Mouse (Mus musculus): ENCODE data around the gene Dmrt1. TPM values are rescaled to one million over a fixed set of nuclear protein-coding genes. Genes with fewer than 3 reads are reported as not detected.

The Dmrt1 gene
- polyA plus RNA-seq, 1 experiment from 2014 or later: 0.27 TPM

- Histone ChIP-seq H3K9me3 (no peaks in the 10 kb centered on the region), H3K4me2 (replicated peaks) (peak overlapping the region; percentile 52), H3K9ac (no peak overlapping the region), H3K4me3 (peak overlapping the region; percentile 25), H3K27me3 (replicated peaks) (peaks cover 63% of the 10 kb centered on the region), H3K4me1 (peaks cover 15% of the 10 kb centered on the region), H3K36me3 (no peaks in the 10 kb centered on the region), H3K27ac (no peak overlapping the region)
- ATAC-seq (ENCODE audit: low FRiP score, low read depth): no peak
- WGBS: 3% methylated on average over 23 of the region's 23 CpGs
These were observed 1.2 kb downstream of the Dmrt1 start for GRCm38 (mm10) chr19:25506616-25507015.

GRCm38 (mm10) chr19:25514986-25515530 lies 9.6 kb downstream of the Dmrt1 start:
- Histone ChIP-seq H3K4me2 (replicated peaks) (no peak overlapping the region), H3K9me3 (no peaks in the 10 kb centered on the region), H3K4me1 (no peaks in the 10 kb centered on the region), H3K36me3 (no peaks in the 10 kb centered on the region), H3K27me3 (replicated peaks) (peaks cover 9% of the 10 kb centered on the region; the same call in 1 of the 2 replicates), H3K9ac (no peak overlapping the region), H3K27ac (no peak overlapping the region), H3K4me3 (no peak overlapping the region)
- ATAC-seq (ENCODE audit: low FRiP score, low read depth): no peak
- 34% methylated on average over 11 of the region's 12 CpGs for WGBS

- no peak overlapping the region for H3K4me2 ChIP-seq (replicated peaks)
- no peak overlapping the region for H3K4me3 ChIP-seq
- H3K27ac ChIP-seq: no peak overlapping the region
- H3K4me1 ChIP-seq: no peaks in the 10 kb centered on the region
- no peak for ATAC-seq (ENCODE audit: low FRiP score, low read depth)
- 76% methylated on average over 6 of the region's 6 CpGs for WGBS
- no peaks in the 10 kb centered on the region for H3K9me3 ChIP-seq
- H3K36me3 ChIP-seq: no peaks in the 10 kb centered on the region
- H3K27me3 ChIP-seq (replicated peaks): no peaks in the 10 kb centered on the region
- H3K9ac ChIP-seq: no peak overlapping the region
These were observed 18.7 kb downstream of the Dmrt1 start for GRCm38 (mm10) chr19:25524156-25524555.

- 97% methylated on average over 20 of the region's 20 CpGs for WGBS
- H3K4me1 ChIP-seq: no peaks in the 10 kb centered on the region
- ATAC-seq (ENCODE audit: low FRiP score, low read depth): no peak
- H3K9me3 ChIP-seq: no peaks in the 10 kb centered on the region
- no peak overlapping the region for H3K9ac ChIP-seq
- no peak overlapping the region for H3K4me3 ChIP-seq
- H3K27me3 ChIP-seq (replicated peaks): no peaks in the 10 kb centered on the region
- no peak overlapping the region for H3K4me2 ChIP-seq (replicated peaks)
- no peak overlapping the region for H3K27ac ChIP-seq
- no peaks in the 10 kb centered on the region for H3K36me3 ChIP-seq
These were observed 20.3 kb downstream of the Dmrt1 start for GRCm38 (mm10) chr19:25525726-25526125.

GRCm38 (mm10) chr19:25529673-25530072 lies 24.3 kb downstream of the Dmrt1 start:
- no peak for ATAC-seq (ENCODE audit: low FRiP score, low read depth)
- Histone ChIP-seq H3K27me3 (replicated peaks) (no peaks in the 10 kb centered on the region), H3K36me3 (no peaks in the 10 kb centered on the region), H3K9me3 (no peaks in the 10 kb centered on the region), H3K4me1 (no peaks in the 10 kb centered on the region), H3K9ac (no peak overlapping the region), H3K4me3 (no peak overlapping the region), H3K27ac (no peak overlapping the region), H3K4me2 (replicated peaks) (no peak overlapping the region)
- whole genome bisulfite sequencing: 66% methylated on average over 12 of the region's 12 CpGs

GRCm38 (mm10) chr19:25545714-25546340 lies 40.4 kb downstream of the Dmrt1 start:
- Histone ChIP-seq H3K27me3 (replicated peaks) (no peaks in the 10 kb centered on the region), H3K4me3 (no peak overlapping the region), H3K36me3 (no peaks in the 10 kb centered on the region), H3K9me3 (no peaks in the 10 kb centered on the region), H3K9ac (no peak overlapping the region), H3K4me2 (replicated peaks) (no peak overlapping the region), H3K27ac (no peak overlapping the region), H3K4me1 (no peaks in the 10 kb centered on the region)
- 39% methylated on average over 13 of the region's 13 CpGs for WGBS
- peak; percentile 56; the same call in 1 of the 2 replicates for ATAC-seq (ENCODE audit: low FRiP score, low read depth)

- Histone ChIP-seq H3K27ac (no peak overlapping the region), H3K4me1 (no peaks in the 10 kb centered on the region), H3K4me3 (no peak overlapping the region), H3K36me3 (no peaks in the 10 kb centered on the region), H3K9me3 (no peaks in the 10 kb centered on the region), H3K27me3 (replicated peaks) (no peaks in the 10 kb centered on the region), H3K9ac (no peak overlapping the region), H3K4me2 (replicated peaks) (no peak overlapping the region)
- 75% methylated on average over 9 of the region's 9 CpGs for WGBS
- no peak for ATAC-seq (ENCODE audit: low FRiP score, low read depth)
These were observed 41.7 kb downstream of the Dmrt1 start for GRCm38 (mm10) chr19:25547086-25547643.

- Histone ChIP-seq H3K27me3 (replicated peaks) (no peaks in the 10 kb centered on the region), H3K4me2 (replicated peaks) (no peak overlapping the region), H3K9me3 (no peaks in the 10 kb centered on the region), H3K36me3 (no peaks in the 10 kb centered on the region), H3K9ac (no peak overlapping the region), H3K27ac (no peak overlapping the region), H3K4me3 (no peak overlapping the region), H3K4me1 (no peaks in the 10 kb centered on the region)
- ATAC-seq (ENCODE audit: low FRiP score, low read depth): no peak
- WGBS: 77% methylated on average over 5 of the region's 5 CpGs
These were observed 44.9 kb downstream of the Dmrt1 start for GRCm38 (mm10) chr19:25550346-25550745.

GRCm38 (mm10) chr19:25551053-25551452 lies 45.6 kb downstream of the Dmrt1 start:
- no peak for ATAC-seq (ENCODE audit: low FRiP score, low read depth)
- Histone ChIP-seq H3K4me3 (no peak overlapping the region), H3K9ac (no peak overlapping the region), H3K27ac (no peak overlapping the region), H3K36me3 (no peaks in the 10 kb centered on the region), H3K9me3 (no peaks in the 10 kb centered on the region), H3K4me1 (no peaks in the 10 kb centered on the region), H3K4me2 (replicated peaks) (no peak overlapping the region), H3K27me3 (replicated peaks) (no peaks in the 10 kb centered on the region)
- WGBS: 78% methylated on average over 5 of the region's 5 CpGs

- ATAC-seq (ENCODE audit: low FRiP score, low read depth): no peak
- no peaks in the 10 kb centered on the region for H3K4me1 ChIP-seq
- H3K9me3 ChIP-seq: 0 out of 2 replicates have a peak, but pooled peaks cover 9% of the 10 kb centered on the region
- no peak overlapping the region for H3K4me3 ChIP-seq
- peaks cover 16% of the 10 kb centered on the region for H3K27me3 ChIP-seq (replicated peaks)
- no peak overlapping the region for H3K4me2 ChIP-seq (replicated peaks)
- WGBS: 52% methylated on average over 12 of the region's 12 CpGs
- no peaks in the 10 kb centered on the region for H3K36me3 ChIP-seq
- no peak overlapping the region for H3K27ac ChIP-seq
- no peak overlapping the region for H3K9ac ChIP-seq
These were observed 59.0 kb downstream of the Dmrt1 start for GRCm38 (mm10) chr19:25564430-25564829.

- 86% methylated on average over 7 of the region's 7 CpGs for WGBS
- Histone ChIP-seq H3K4me2 (replicated peaks) (no peak overlapping the region), H3K36me3 (no peaks in the 10 kb centered on the region), H3K4me3 (no peak overlapping the region), H3K27me3 (replicated peaks) (peaks cover 29% of the 10 kb centered on the region), H3K9me3 (no peaks in the 10 kb centered on the region), H3K27ac (no peak overlapping the region), H3K4me1 (peaks cover under 1% of the 10 kb centered on the region; the same call in 1 of the 2 replicates), H3K9ac (no peak overlapping the region)
- no peak for ATAC-seq (ENCODE audit: low FRiP score, low read depth)
These were observed 64.4 kb downstream of the Dmrt1 start for GRCm38 (mm10) chr19:25569778-25570177.

GRCm38 (mm10) chr19:25574431-25574830 lies 69.0 kb downstream of the Dmrt1 start:
- no peak for ATAC-seq (ENCODE audit: low FRiP score, low read depth)
- H3K4me3 ChIP-seq: no peak overlapping the region
- no peak overlapping the region for H3K9ac ChIP-seq
- H3K4me1 ChIP-seq: peaks cover 3% of the 10 kb centered on the region; the same call in 1 of the 2 replicates
- H3K27me3 ChIP-seq (replicated peaks): peaks cover 36% of the 10 kb centered on the region
- no peak overlapping the region for H3K4me2 ChIP-seq (replicated peaks)
- 0 out of 2 replicates have a peak, but pooled peaks cover 3% of the 10 kb centered on the region for H3K9me3 ChIP-seq
- 55% methylated on average over 10 of the region's 10 CpGs for WGBS
- H3K27ac ChIP-seq: no peak overlapping the region
- H3K36me3 ChIP-seq: no peaks in the 10 kb centered on the region
